Mouse (Mus musculus) T-helper 2 cell (primary cell): Measurements from ENCODE around the gene Smc1b.

Experiments used
- in situ Hi-C: fragments of 300-600 bp; cut with MboI, MseI; formaldehyde crosslinking; loops from one replicate; pipeline ENCODE4 v1.15.1; 2025; ENCODE audit warnings: high pct_unique_total_duplicates

Gene Smc1b

DNA sequence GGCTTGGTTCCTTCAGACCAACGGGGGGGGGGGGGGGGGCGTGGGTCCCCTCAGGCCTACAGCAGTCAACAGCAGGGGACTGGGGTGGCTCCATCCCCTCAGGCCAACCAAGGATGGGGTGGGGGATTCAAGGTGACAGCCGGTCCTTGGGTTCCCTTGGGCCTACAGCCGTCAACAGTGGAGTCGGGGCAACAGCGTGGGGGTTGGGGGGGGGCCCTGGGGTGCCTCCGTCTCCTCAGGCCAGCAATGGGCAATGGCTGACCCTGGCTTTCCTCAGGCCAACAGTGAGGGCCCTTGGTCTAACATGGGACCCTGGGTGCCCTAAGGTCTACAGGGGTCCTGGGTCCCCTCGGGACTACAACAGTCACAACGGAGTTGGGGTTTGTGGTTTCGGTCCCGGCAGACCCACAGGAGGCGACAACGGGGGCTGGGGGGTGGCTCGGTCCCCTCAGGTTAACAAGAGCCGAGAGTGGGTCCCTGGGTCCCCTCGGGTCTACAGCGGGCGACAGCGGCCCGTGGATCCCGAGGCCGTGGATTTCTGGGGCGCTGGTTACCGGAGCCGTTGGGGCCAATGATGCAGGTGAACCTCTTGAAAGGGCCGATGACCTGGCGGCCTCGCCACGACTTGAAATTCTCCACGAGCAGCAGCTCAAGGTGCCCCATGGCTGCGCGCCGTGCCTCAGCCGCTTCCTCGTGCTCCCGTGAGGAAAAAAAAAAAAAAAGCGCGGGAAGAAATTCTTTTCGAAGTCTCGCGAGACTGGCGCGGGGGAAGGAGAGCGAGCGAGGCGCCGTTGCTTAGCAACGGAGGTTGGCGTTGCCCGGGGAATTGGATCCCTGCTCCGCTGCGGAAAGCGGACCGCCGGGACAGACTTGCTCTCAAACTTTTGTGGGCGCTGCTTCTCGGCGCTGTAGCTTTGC, at the start of gene Smc1b, which contains the start of gene Ribc2:
Gene Smc1b, minus strand, starts transcription at position 690 of the 918 bp plus-strand sequence.
Gene Ribc2, plus strand, starts transcription at position 804 of the 918 bp plus-strand sequence.
- in situ Hi-C loops = no loop called here

DNA sequence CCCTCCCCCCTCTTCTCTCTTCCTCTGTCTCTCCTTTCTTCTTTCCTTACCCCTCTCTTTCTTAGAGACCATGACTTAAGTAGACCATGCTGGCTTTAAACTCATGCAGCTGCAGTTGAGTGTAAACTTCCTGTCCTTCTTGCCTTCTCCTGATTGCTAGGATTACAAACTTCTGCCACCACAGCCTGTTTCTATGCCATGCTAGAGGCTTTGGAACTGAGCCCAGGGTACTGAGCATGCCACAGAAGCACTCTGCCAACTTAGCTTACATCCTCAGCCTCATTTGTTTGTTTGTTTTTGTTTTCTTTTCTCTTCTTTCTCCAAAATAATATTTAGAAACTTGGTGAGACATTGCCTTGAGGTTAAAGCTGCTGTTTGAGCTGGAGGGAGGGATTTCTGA, 48.6 kb upstream of the Smc1b start:
- in situ Hi-C loops = no loop called here

DNA sequence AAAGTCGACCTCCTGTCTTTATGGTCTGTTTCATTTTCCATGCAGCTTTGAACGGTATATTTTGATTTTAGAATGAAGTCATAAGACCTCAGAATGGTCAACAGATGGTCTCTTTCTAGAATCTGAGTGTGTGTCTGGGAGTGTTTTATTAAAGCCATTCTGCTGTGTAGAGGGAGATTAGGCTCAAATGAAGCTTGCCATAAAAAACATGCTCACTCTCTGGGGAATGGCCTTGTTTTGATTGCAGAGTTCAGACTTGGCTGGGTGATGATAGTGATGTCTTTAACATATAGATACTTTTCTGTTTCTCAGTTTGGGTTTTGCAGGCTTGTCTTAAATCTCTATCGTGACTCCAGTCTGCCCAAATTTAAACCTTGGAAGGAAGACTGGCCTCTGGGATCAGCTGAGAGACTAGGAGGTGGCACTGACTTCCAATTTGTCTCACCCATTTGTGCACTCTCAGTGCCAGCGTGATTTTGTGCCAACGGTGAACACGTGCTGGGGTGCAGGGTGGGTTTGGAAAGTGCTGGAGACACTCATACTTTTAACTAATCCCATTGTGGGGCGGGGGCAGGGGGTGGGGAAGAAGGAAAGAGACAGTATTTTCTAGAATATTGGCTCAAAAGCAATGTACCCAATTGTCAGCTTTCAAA, 47.9 kb upstream of the Smc1b start:
- in situ Hi-C loops = no loop called here

DNA sequence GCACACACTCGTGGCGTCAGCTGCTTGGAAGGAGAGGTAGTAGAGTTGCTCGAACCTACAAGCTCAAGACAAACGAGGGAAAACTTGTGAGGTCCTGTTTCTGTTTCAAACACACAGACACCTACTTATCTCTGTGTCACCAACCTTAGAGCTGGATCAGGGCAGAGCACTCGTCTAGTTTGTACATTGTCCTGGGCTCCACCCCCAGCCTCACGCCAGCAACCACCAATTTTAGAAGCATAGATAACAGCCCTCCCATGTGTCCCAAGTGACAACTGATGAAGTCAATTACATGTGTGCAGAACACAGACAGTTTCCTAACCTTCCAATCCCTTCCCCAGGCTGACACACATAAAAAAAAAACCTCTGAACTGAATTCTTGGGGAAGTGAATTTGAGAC, 46.4 kb upstream of the Smc1b start:
- in situ Hi-C loops = no loop called here

DNA sequence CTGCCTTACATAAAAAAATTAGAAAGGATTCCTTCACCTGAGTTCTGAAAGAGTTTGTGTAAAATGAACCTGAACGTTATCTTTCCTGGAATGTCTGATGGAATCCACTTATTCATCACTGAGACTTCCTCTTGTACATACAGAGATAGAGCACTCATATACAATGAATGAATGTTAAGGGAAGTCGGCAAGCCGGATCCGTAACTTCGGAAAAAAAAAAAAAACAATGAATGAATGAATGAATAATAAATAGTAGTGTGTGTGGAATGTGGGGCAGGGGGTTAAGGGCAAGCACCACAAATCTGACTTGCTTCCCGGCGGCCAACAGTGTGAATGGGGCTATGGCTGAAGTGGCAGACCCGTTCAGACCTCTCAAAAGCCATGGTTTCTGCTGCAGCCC, 45.8 kb upstream of the Smc1b start:
- in situ Hi-C loops = no loop called here

DNA sequence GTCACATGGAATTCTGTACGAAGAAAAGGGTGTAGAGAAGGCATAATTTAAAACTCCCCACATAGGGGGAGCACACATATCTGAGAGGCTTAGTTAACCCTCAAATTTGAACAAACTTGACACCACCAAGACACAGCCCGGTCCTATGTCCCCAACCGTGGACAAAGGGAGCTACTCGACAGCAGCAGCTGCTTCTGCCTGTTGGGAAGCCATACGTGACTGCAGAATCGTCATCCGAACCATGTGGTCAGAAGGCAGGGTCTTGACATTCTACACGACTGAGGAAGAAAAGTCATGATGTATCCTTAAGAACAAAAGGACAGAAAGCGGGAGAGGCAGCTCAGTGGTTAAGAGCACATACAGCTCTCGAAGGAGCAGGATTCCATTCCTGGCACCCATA, 42.3 kb upstream of the Smc1b start:
- in situ Hi-C loops = no loop called here

DNA sequence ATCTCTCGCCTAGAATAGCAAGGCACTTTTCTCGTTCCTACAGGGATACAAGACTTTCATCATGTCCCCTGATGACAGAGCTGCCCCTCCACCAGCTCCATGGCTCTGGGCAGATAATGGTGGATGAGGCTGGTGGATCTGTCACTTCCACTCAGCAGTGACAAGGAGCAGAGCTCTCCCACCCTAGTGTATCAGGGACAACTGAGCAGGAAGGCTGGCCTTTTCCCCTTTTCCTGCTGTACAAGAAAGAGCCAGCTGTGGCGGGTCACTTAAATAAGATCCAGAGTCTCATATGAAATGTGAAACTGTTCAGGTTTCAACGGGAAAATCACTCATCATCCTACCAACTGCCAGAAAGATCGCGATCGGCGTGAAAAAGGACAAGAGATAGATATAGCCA, 41.7 kb upstream of the Smc1b start:
- in situ Hi-C loops = no loop called here

DNA sequence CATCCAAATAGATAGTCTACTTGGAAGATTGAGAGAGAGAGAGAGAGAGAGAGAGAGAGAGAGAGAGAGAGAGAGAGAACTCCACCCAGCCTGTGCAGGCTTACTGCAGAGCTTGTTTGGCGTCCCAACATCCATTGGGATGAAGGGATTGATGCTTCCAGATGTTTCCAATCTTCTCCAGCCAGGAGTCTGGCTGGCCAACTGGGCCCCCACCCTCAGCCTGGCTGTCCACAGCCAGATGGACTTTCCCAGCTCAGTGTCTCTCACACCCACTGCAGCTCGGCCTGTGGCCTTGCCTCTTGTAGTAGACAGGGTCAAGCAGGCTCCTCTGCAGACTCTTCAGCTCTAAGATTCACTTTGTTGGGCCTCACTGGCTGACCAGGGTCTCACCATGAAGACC, 40.3 kb upstream of the Smc1b start:
- in situ Hi-C loops = no loop called here

DNA sequence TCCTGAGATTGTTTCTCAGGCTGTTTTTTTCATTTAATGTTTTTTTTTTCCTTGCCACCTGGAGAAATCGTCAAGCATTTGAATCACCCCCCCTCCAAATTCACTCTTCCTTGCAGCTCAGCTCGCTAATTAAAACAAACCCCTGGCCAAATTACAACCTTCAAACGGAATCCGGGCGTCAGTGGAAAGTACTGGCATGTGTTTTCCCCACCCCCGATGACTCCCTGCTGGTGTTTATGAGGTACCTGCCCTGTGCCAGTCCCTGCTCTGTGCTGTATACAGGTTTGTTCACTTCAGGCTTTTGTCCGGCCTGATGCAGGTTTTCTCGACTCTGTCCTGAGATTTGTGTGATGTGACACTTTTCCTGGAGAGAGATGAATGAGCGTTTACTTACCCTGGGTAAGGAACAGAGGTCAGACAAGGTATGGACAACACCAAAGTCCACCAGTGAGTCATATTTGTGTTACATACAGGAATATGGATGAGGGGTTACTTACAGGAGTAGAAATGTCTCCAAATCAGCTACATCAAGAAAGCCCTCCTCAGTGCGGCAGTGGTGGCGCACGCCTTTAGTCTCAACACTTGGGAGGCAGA, 35.4 kb upstream of the Smc1b start:
- in situ Hi-C loops = no loop called here

DNA sequence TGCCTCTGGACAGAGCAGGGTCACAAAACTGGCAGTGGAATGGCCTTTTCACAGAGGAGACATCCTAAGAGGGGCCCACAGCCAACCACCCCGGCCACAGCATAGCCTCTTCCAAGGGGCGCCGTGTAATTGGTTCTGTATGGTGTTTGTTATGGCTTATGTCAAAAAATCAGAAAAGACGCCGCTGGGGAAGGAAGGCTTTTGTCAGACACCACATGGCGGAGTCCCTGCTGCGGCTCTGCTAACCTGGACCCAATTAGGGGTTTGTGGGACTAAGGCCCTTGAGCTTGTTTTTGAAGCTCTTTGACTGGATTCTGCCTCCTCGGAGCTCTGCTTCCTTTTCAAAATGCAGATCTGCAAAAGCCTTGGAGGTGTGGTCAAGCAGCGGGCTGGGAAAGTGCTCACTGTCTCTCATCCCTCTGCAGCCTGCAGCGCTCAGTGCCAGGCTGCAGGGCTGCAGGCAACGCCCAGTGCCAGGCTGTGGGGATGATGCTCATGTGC, 34.7 kb upstream of the Smc1b start:
- in situ Hi-C loops = no loop called here

DNA sequence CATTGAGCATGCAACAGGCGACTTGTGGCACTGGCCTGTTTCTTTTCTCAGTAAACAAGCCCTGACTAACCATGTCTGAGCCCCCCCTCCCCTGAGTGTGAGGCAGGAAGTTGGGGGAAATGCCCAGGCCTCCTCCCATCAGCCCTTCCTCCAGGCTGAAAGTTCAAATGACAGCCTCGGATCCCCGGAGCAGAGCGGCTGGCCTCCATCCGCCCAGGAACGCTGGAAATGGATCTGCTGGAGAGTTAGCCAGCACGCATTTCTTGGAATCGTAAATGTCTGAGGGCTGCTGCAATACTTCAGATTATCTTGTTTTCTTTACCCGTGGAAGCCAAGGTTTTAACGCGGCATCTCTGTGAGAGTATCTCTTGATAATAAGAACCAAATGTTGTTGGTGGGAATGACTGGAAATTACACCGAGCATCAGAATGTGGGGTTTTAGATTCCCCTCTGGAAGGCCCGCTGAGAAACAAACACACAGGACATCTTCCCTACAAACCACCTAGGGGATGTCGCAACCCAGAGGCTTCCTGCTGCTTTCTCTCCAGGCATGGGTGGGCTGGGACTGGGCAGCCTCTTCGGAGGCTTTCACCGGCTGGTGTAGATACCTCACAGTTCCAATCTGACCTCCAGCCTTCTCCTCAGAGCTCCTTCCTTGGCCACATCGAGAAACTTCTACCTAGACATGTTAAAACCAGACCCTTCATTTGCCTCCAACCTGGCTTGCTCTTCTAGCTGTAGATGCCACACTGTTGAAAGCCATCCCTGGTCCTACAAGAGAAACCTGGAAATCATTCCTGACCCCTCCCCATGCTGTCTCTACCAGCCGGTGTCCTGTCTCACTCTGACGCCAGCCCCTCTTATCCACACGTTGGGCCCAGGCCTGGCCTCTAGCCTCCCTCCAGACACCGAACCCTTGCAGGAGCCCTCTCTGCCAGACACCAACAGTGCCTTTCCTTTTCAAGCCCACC, 31.2 kb upstream of the Smc1b start:
- in situ Hi-C loops = no loop called here

DNA sequence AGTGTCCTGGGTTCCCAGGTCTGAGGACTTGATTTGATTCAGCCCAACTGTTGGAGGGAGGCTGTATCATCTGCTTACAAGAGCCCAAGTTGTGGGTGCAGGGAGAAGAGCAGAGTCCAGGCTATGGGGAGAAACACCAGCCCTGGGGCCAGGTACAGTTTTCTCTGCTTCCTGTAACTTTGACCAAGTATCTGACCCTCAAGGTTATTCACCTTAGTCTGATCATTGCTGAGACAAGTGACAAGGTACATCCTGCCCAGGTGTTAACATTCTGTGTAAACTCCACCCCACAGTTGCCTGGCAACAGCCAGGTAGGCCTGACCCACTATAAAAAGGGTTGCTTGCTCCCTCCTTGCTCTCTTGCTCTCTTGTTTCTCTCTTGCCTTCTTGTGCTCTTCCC, 29.7 kb upstream of the Smc1b start:
- in situ Hi-C loops = no loop called here

DNA sequence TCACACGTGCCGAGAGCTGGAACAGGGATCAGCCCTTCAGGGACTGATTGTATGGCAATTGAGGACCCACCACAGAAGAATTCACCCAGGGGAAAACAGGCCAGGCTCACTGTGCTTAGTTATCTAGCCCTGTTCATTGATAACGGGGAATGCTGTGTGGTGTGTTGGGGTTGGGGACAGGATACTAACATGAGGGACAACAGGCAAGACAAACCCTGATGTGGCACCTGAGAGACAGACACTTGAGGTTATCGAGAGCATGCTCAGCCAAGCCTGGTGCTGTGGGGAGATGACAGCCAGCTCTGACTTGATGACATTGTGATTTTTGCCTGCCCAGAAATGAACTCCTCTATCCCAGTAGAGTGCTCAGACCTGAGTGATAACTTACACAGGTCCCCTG, 24.4 kb upstream of the Smc1b start:
- in situ Hi-C loops = loop anchor here (5.0 kb wide), 1 partner anchor 76 kb away; no protein-coding TSS in a partner anchor

DNA sequence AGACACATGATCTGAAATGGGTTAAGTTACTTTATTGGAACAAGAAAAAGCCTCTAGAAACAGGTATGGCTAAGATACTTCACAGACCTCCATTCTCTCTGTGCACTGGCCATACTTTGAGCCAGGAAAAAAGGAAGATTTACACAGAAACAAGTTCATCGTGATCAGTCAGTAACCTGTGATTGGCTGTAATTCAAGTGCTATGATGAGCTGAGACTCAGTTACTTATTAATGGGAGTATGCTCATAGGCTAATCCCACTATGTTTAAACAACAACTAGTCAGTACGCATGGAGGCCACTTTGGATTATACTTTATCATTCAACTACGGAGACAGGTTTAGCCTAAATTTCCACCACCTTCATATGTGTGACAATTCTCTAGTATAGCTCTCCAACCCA, 22.3 kb upstream of the Smc1b start:
- in situ Hi-C loops = no loop called here

DNA sequence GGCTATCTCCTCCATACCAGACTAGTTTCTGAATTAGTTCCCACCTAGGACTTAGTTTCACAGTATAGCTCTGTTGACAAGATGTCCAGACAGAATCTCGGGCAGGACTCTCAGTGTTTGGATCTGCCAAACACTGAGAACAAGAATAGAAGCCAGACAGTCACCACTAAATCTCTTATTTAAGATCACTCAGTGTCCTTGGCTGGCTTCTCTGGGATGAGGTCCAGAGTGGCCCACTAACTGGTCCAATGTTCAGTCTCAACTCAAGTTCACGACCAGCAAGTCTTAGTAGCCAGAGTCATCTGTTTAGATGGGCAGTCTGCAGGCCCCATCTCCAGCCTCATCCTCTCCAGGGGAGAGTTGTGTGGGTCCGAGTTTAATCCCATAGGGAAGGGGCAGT, 20.8 kb upstream of the Smc1b start:
- in situ Hi-C loops = no loop called here

DNA sequence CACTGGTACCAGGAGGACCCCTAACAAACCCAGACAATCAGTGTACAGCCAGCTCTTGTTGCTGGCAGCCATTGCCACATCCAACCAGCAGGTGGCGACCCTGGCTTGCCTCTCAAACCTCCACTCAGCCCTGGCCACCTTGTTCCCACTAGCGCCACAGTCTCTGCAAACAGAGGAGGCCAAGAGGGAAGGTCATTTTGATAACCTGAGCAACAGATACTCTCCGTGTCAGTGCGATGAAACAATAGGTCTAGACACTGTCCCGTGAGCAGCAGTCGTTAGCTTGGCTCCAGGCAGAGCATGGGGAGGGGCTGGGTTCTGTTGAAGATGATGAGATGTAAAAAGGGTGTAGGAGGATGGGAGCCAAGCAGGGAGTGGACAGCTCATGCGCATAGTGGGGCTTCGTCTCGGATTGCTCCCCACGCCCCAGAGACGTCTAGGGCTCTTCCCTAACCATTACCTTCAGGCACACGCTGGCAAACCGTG, 19.7 kb upstream of the Smc1b start:
- in situ Hi-C loops = no loop called here

DNA sequence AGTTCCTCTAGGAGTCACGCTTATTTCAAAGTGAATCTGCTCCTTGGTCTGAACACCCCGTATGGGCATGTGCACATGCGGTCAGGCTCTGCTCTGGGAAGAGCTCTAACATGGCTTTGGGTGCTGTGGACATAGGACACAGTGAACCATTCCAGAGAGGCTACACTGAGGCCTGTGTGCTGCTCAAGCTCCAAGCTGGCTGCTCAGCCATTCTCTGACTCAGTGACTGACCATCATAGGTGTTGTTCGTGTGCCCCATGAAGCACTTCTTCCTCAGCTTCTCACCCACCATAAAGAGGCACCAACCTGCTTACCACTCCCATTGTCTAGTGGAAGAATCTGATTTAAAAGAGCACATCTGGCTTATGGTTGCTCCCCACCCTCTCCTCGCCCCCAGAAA, 12.5 kb upstream of the Smc1b start:
- in situ Hi-C loops = no loop called here

DNA sequence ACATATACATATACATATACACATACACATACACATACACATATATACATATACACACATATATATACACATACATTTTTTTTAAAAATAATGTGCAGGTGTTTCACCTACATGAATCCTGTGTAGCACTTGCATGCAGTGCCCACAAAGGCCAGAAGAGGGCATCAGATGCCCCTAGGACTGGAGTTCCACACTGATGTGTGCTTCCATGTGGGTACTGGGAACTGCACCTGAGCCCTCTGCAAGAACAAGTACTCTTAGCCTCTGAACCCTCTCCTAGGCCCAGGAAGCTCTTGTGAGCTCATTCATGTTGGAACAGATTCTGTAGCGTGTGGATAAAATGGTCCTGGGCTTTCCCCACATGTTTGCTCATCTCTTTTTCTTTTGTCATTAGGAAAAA, 12.0 kb upstream of the Smc1b start:
- in situ Hi-C loops = no loop called here

DNA sequence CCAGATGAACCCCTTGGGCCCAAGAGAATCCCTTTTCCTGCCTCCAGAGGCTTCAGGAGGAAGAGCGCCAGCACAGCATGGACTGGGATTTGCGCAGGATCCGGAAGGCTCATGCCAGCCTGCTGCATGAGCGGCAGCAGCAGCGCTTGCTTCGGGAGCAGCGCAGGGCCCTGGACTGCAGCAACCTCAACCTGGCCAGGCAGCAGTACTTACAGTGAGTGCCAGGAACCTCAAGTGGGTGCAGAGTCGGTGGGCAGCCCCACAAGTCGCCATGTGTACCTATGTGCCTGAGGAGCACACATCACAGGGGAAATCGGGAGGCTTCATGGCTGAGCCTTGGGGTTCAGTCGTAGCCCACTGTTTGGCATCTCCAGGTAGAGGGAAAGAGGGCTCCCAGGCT, 11.4 kb upstream of the Smc1b start:
- in situ Hi-C loops = no loop called here

DNA sequence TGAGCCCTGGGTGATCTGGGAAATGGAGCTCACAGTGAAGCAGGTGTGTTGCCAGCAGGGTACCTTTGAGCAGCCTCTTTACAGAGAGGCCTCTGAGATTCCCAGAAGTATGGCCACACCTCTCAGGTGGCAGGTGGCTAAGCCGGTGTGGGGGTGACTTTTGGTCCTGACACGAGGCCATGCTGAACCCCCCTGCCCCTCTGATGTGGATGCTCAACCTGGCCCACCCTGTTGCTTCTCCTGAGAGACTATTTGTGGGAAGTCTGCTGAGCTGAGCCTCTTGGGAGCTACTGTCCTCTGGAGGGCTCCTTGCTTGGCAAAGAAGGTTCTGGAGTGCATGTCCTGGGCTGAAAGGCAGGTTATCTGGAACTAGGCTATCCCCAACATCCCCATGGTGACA, 10.7 kb upstream of the Smc1b start:
- in situ Hi-C loops = no loop called here

DNA sequence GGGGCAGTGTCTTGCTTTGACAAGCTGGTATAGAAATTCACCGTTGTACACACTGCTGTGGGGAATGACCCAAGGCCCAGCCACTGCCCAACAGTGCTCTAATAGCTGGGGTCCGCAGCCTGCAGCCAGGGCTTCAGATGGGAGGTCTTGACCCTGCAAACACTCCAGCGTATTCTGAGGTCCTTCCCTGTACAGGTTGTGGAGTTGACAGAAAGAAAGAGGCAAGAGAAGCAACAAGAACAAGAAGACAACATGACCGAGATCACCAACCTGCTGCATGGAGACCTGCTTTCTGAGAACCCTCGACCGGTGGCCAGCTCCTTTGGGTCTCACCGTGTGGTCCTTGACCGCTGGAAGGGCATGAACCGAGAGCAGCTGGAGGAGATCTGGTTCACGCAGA, 9.5 kb upstream of the Smc1b start:
- in situ Hi-C loops = no loop called here
